Mouse (Mus musculus): ENCODE results near the gene Rnf187.
"Not testable (repeated sequence)": the region's sequence is repeated elsewhere in the genome, so short reads cannot be mapped to it uniquely, and the experiment has no call there.

Gene Rnf187

DNA sequence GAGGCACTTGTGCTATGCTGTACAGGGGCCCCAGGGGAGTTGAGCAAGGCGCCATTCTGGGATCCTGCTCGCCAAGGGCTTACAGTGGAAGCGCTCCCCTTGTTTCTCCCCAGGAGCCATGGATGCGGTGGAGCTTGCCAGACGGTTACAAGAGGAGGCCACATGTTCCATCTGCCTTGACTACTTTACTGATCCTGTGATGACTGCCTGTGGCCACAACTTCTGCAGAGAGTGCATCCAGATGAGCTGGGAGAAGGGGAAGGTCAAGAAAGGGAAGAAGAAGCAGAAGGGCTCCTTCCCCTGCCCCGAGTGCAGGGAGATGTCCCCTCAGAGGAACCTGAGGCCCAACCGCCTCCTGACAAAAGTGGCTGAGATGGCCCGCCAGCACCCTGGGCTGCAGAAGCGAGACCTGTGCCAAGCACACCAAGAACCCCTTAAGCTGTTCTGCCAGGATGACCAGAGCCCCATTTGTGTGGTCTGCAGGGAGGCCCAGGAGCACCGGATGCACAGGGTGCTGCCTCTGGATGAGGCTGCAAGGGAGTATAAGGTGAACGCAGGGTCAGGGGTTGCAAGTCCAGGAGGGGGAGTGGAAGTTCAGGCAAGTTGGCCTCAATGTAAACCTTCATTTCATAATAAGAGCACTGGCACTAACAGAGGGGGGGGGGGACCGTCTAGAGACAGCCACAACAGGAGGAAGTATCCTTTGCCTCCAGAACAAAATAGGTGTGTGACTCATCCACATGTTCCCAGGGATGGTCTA is 26.5 kb upstream of the Rnf187 start:
- DNase-seq (ENCODE audit: low read depth) = no peak

DNA sequence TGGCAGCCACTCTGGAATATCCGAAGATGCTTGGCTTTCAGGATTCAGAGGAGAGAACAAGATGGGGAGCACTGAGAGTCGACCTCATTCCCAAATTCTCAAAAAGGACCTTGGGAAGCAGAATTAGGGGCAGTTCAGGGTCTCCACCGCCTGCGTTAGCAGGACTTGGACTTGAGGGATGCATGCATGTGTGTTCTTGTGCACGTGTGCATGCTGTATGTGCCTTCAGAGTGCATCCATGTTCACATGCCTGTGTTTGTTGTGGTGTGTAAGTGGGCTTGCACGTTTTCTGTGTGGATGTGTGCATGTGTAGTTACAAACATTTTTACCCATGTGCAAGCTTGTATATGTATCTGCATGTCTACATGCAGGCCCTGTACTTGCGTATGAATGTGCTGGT is 25.5 kb upstream of the Rnf187 start:
- DNase-seq (ENCODE audit: low read depth) = no peak

GRCm38 (mm10) chr11:58963543-58963942 is 24.8 kb upstream of the Rnf187 start:
- no peak for DNase-seq (ENCODE audit: low read depth)

- DNase-seq (ENCODE audit: low read depth) = no peak
Measured at GRCm38 (mm10) chr11:58961364-58962177, 22.9 kb upstream of the Rnf187 start.

DNA sequence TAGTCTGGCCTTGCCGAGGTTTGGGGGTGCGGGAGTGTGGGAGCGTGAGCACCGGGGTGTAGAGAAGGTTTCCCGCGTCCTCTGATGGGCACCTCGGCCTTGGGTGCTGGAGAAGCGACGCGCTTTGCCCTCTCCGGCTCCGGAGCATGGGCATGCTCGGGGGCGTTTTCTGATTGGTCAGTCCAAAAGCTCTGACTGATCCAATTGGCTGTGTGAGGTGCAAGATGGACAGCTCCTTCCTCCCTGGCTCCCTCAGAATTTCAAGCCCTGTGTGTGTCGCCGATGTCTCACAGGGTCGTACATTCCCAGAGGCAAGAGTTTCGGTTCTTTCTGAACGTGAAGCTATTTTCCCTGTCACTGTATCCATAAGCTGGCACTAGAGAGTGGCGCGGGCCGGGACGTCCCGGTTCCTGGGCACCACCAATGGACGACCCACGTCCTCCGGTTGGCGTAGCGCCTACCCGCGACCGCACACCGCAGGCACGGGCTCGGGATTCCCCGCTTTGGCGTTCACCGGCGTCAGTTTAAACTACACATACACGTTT is 21.3 kb upstream of the Rnf187 start:
- DNase-seq (ENCODE audit: low read depth) = peak; percentile 64

DNA sequence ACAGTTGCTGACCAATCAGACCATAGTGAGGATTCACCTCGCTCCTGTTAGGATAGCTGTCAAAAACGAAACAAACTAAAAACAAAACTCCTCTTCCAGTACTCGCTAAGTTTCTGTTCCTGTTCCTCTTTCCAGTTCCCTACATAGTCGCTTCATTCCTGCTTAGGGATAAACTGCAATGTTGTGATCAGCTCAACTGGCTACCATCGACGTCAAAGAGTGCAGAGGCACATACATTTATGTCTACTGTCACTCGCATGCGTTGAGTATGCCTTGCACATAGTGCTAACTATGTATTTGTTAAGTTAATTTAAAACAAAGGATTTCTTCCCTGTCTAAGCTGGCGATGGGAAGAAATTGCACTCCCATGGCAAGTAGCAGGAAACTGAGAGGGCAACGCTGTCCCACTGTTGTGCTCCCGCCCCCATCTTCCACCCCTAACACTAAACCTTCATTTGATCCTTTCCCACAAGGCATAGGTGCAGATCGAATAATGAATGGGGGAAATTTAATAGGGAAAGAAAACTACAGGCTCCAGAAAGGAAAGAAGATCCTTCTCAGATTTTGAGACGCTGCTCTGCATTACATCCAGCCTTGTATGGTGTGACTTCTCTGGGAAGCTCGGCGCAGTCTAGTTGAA is 20.6 kb upstream of the Rnf187 start:
- no peak for DNase-seq (ENCODE audit: low read depth)

DNA sequence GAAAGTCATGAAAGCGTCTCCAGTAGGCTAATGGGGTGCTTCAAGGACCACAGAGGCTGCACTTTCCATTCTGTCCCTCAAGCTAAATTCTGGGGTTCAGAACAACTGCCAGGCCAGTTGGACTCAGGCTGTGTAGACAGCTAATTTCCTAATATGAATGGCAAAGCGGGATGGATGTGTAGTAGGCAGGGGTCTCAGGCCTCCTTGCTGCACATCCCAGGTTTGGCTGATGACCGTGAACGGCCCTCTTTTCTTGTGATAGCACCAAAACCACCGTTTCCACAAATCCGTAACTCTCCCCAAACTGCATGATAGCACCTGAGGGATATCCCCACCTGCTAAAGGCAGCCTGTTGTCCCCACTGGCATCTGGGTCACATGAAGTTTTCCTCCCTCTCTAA is 19.8 kb upstream of the Rnf187 start:
- no peak for DNase-seq (ENCODE audit: low read depth)

GRCm38 (mm10) chr11:58957226-58957914 is 18.7 kb upstream of the Rnf187 start:
- DNase-seq (ENCODE audit: low read depth) = no peak

DNA sequence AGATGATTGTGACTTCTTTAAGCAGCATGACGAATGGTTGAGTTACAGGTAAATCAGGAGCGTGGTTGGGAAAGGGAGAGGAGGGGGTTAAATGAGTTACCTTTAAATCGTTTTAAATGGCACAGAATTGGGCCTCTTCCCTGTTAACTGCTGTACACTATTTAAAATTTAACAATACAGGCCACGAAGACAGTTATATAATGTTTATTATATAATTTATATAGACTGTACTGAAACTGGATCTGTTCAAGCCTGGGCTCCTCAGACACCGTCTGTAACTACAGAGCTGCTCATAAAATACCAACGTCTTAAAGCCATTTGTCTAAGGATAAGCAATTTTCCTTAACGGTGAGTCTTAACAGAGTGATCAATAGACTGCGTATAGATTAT is 17.1 kb upstream of the Rnf187 start:
- no peak for DNase-seq (ENCODE audit: low read depth)

DNA sequence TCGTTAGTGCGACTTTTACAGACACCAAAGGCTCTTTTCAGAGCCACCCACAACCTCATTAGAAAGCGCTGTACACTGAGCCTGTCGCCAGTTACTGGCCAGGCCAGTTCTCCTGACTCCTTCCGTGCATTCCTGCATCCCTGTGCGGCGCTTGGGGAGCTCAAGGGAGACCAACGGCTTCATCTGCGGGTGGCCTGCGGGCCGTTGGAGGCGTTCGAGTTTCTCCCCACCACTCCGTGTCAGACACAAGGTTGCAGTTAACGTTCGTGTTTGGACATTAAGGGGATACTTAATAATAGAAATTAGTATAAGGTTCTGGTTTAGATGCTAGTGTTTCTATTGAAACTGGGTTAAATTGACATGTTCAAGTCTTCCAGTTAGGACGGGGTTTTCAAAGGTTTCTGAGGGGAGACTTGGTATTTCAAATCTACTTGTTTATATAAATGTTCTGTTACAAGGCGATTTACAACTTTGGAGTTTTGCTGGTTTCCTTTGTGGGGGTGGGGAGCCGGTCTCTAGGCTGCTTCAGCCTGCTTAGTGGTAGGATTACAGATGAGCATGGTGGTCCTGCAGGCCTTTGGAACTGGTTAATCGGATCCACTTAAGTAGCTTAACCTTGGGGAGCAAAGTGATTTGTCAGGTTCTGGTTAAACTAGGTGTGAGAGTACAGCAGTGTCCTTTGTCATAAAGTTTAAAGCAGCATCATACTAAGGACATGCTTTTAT is 16.6 kb upstream of the Rnf187 start:
- no peak for DNase-seq (ENCODE audit: low read depth)

DNA sequence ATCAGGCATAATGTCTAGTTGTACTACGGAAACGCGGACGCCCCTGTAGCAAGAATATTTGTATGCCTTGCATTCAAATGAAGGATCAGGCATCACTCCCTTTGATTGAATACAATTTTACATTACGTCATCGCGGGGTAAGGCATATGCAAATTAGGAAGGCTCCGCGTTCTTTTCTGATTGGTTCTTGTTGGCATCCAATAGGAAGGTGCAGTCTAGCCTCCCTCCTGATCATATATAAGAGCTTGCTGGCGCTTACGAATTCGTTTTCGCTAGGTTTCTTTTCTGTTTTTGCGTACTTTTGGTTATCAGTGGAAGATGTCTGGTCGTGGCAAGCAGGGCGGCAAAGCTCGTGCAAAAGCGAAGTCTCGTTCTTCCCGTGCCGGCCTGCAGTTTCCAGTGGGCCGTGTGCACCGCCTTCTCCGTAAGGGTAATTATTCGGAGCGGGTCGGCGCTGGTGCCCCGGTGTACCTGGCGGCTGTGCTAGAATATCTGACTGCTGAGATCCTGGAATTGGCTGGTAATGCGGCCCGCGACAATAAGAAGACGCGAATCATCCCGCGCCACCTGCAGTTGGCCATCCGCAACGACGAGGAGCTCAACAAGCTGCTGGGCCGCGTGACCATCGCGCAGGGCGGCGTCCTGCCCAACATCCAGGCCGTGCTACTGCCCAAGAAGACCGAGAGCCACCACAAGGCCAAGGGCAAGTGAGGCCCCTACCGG is 15.9 kb upstream of the Rnf187 start, which contains the start of the genes Hist3h2a and Trim17:
Gene Hist3h2a, plus strand, starts transcription at position 266 of the 723 bp plus-strand sequence.
Gene Trim17, plus strand, starts transcription at position 266 of the 723 bp plus-strand sequence.
- DNase-seq (ENCODE audit: low read depth) = peak; percentile 92

DNA sequence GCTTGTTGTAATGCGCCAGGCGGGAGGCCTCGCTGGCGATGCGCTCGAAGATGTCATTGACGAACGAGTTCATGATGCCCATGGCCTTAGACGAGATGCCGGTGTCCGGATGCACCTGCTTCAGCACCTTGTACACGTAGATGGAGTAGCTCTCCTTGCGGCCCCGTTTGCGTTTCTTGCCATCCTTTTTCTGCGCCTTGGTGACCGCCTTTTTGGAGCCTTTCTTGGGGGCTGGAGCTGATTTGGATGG is 15.4 kb upstream of the Rnf187 start:
- DNase-seq (ENCODE audit: low read depth) = not testable (repeated sequence)

DNA sequence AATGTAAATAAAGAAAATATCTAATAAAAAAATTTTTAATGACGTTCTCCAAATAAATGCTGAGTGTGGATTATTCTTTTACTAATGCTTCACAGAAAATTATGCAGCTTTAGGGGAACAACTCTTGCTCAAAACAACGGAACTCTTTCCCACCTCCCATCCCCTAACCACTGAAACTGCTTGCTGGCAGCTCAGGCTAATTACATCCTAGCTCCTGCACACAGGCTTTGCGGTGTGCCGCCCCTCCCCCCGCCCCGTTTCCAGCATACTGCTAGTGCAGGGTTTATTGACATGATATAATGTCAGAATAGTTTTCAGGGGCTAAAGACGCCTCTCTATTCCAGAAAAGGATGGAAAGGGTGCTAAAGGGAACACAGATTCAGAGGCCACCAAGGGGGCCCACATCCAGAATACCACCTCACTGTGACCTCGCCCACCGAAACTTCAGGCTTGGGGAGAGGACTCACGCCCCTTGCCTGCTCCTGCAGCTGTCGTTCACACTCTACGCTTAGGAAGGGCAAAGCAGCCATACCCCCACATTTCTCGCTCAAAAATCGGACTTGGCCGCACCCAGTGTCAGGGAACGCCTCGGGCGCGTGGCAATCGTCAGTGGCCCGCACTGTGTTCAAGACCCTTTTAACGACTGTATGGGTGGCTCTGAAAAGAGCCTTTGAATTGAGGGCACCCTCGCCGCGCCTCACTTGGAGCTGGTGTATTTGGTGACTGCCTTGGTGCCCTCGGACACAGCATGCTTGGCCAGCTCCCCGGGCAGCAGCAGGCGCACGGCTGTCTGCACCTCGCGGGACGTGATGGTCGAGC is 14.8 kb upstream of the Rnf187 start:
- no peak for DNase-seq (ENCODE audit: low read depth)

- no peak for DNase-seq (ENCODE audit: low read depth)
Measured at GRCm38 (mm10) chr11:58951210-58951609, 12.5 kb upstream of the Rnf187 start.

- no peak for DNase-seq (ENCODE audit: low read depth)
Measured at GRCm38 (mm10) chr11:58949480-58950431, 11.0 kb upstream of the Rnf187 start.

- DNase-seq (ENCODE audit: low read depth) = no peak
Measured at GRCm38 (mm10) chr11:58948542-58949479, 10.1 kb upstream of the Rnf187 start, which contains the start of gene Hist3h2ba. Gene Hist3h2ba, plus strand, starts transcription at chr11:58948920.

DNA sequence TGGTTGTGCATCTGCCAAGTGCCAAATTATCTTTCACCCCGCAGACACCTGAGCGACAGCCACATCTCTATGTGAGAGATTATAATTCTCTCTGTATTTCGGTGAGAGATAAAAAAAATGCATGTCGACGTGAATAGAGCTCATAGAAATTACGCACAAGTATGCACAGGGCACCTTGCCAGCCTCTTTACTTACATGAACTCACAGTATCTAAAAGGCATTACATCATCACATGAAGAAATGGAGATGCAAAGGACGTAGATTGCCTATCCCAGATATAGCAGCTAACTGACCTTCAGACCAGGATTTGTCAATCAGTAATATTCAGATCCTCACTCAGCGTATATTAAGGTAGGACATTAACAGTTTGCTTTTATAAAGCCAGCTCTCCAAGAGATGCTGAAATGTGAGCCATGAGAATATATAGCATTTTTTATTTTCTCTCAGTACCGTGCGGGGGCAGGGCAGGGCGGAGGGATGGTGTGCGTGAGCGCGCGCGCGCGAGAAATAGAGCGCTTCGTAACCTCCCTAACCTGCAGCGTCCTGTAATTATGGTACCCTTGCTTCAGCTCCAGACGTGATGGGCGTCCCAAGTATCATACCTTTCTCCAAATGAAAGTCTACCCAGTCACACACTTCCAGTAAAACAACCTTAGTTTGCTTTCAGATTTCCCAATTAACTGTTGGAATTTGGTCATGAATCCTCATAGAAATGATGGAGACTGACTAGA is 9.2 kb upstream of the Rnf187 start:
- DNase-seq (ENCODE audit: low read depth) = no peak
